Mouse (Mus musculus) intestine, embryonic 15.5 days (tissue): Measurements from ENCODE around the gene Fam171a2. TPM values are rescaled to one million over a fixed set of nuclear protein-coding genes. Genes with fewer than 3 reads are reported as not detected.
A peak's percentile ranks its signal among the peaks of the same experiment; 100 is the strongest.

ENCODE experiments used
- ATAC-seq: fragments of 200-750 bp; cut with Nextera tagmentation; 2 replicates; pipeline ENCODE4 v1.8.0; 2017; ENCODE audit warnings: moderate TSS enrichment, moderate library complexity
- H3K27ac ChIP-seq: fragments of 300-500 bp; sonication (generic); 2 replicates; pipeline ENCODE4 v1.5.1; 2015; ENCODE audit warnings: mild to moderate bottlenecking, inconsistent platforms
- H3K27me3 ChIP-seq: fragments of 300-500 bp; sonication (generic); replicated peaks from 2 replicates; pipeline ENCODE4 v1.6.1; 2015; ENCODE audit warnings: inconsistent platforms
- H3K36me3 ChIP-seq: fragments of 300-500 bp; sonication (generic); 2 replicates; pipeline ENCODE4 v1.6.1; 2015; ENCODE audit warnings: inconsistent platforms
- H3K4me1 ChIP-seq: fragments of 300-500 bp; sonication (generic); replicated peaks from 2 replicates; pipeline ENCODE4 v1.6.1; 2015; ENCODE audit warnings: inconsistent platforms
- H3K4me2 ChIP-seq: fragments of 300-500 bp; sonication (generic); replicated peaks from 2 replicates; pipeline ENCODE4 v1.6.1; 2015; ENCODE audit warnings: mild to moderate bottlenecking, inconsistent platforms
- H3K4me3 ChIP-seq: fragments of 300-500 bp; sonication (generic); replicated peaks from 2 replicates; pipeline ENCODE4 v1.5.1; 2015; ENCODE audit warnings: inconsistent platforms
- H3K9ac ChIP-seq: fragments of 300-500 bp; sonication (generic); 2 replicates; pipeline ENCODE4 v1.6.1; 2015; ENCODE audit warnings: inconsistent platforms
- H3K9me3 ChIP-seq: fragments of 300-500 bp; sonication (generic); 2 replicates; pipeline ENCODE4 v1.6.1; 2016; ENCODE audit warnings: inconsistent platforms
- WGBS: fragments of 180-500 bp; shearing (Covaris S2); methylation state at CpG from one replicate; pipeline ENCODE4 v1.1.7; 2015; 5-methylcytosine and 5-hydroxymethylcytosine counted together
- polyA plus RNA-seq: library from polyadenylated mRNA; unstranded; fragments of >200 nt; fragmentation: Nextera tagmentation; extraction: Ambion mirVana; gene quantifications from 2 replicates; pipeline ENCODE4 v1.2.1, GENCODE M21; 2015

Fam171a2 gene
- polyA plus RNA-seq, 1 experiment from 2014 or later: 3.2 TPM

DNA sequence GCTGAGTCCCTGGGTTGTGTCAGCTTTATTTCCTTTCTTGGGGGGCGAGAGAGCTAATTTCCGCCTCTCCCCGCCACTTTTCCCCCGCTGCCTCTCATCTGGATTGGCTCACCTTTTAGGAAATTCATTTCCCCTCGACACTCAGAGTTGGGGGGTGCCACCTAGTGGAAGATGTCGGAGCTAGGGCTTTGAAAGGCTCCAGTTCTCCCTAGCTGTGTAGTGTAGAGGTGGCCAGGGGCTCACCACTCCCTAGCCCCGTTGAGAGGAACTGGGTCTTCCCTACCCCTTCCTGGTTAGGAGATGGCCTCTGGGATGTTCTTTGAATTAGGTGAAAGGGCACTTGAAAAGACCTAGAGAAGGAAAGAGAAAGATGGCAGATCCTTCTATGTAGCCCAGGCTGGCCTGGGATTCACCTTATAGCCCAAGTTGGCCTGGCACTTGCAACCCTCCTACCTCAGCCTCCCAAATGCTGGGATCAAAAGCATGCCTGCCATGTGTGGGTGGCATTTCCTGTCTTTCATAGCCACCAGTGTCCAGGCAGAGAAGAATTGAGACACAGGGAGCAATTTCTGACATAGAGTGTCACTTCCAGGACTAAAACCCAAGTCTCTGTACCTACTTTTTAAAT is 16.4 kb downstream of the Fam171a2 start:
- peak overlapping the region; percentile 74 for H3K4me3 ChIP-seq
- H3K27me3 ChIP-seq: no peaks in the 10 kb centered on the region
- peaks cover 15% of the 10 kb centered on the region; the same call in 1 of the 2 replicates for H3K36me3 ChIP-seq
- WGBS: 0% methylated on average over 7 of the region's 7 CpGs
- peak overlapping the region; percentile 64 for H3K9ac ChIP-seq
- H3K4me2 ChIP-seq: peak overlapping the region; percentile 87
- peaks cover 11% of the 10 kb centered on the region for H3K4me1 ChIP-seq
- H3K27ac ChIP-seq: peak overlapping the region; percentile 88
- no peaks in the 10 kb centered on the region for H3K9me3 ChIP-seq
- peak; percentile 32; the same call in 1 of the 2 replicates for ATAC-seq

- peak within 1 kb of the TSS; percentile 87 for H3K4me2 ChIP-seq
- H3K27ac ChIP-seq: peak within 1 kb of the TSS; percentile 88
- H3K27me3 ChIP-seq: no peaks in the 10 kb centered on the region
- WGBS: 0% methylated on average over 29 of the region's 29 CpGs
- peak within 1 kb of the TSS; percentile 74 for H3K4me3 ChIP-seq
- peaks cover 11% of the 10 kb centered on the region for H3K4me1 ChIP-seq
- no peaks in the 10 kb centered on the region for H3K9me3 ChIP-seq
- peak; percentile 94 for ATAC-seq
- peaks cover 8% of the 10 kb centered on the region; the same call in 1 of the 2 replicates for H3K36me3 ChIP-seq
- H3K9ac ChIP-seq: peak within 1 kb of the TSS; percentile 64
Measured at GRCm38 (mm10) chr11:102430121-102431017, 17.1 kb downstream of the Fam171a2 start, which contains the start of gene Grn. Gene Grn (plus strand): TSS chr11:102430315.

DNA sequence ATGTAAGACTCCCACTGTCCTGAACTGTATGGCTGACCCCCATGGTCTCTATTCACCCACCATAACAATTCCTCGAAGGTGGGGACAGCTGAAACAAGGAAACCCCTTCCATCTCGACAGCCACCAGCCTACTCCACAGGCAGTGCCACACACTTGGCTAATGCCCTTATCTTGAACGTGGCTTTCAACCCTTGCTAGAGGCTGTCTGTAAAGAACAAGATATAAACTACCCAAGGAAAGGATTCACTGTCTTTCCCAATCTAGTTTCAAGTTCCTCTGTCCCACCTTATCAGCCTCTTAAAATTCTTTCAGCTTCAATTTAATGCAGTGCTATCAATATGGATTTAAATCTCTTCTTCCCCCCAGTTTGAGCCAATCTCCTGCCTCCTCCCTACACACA is 17.9 kb downstream of the Fam171a2 start:
- Histone ChIP-seq H3K4me1 (peaks cover 11% of the 10 kb centered on the region), H3K27ac (no peak overlapping the region)
- ATAC-seq: no peak

DNA sequence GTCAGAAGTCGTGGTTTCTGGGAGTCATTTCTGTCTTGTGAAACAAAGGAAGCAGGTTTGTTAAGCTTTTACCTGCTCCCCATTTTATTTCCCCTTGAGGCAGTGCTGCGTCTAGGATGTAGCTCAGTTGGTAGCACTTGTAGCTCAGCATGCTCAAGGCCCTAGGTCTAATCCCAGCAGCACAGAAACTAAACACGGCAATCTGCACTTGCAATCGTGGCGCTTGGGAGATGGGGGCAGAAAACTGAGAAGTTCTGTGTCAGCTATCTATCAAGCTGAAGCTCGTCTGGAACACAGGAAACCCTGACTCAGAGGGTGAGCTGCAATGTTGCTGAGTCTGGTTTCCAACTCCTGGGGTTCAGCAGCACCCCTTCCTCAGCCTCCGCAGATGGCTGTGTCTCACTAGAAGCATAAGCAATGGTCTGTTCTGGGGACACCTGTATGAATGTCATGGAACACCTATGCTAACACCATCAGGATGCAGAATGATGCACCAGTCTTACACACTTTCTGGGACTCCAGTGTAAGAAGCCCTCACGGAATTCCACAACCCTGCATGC is 18.4 kb downstream of the Fam171a2 start:
- no peak overlapping the region for H3K4me3 ChIP-seq
- peaks cover 11% of the 10 kb centered on the region for H3K4me1 ChIP-seq
- peak overlapping the region; percentile 87 for H3K4me2 ChIP-seq
- H3K9me3 ChIP-seq: no peaks in the 10 kb centered on the region
- H3K27ac ChIP-seq: no peak overlapping the region
- no peaks in the 10 kb centered on the region for H3K27me3 ChIP-seq
- H3K36me3 ChIP-seq: no peaks in the 10 kb centered on the region
- no peak for ATAC-seq
- peak overlapping the region; percentile 60; the same call in 1 of the 2 replicates for H3K9ac ChIP-seq
- WGBS: 65% methylated on average over 8 of the region's 8 CpGs

More for the DNA sequence above, 17.9 kb downstream of the Fam171a2 start:
- 44% methylated on average over 3 of the region's 3 CpGs for WGBS
- Histone ChIP-seq H3K9ac (peak overlapping the region; percentile 60), H3K36me3 (0 out of 2 replicates have a peak, but pooled peaks cover under 1% of the 10 kb centered on the region), H3K4me2 (peak overlapping the region; percentile 87), H3K4me3 (peak overlapping the region; percentile 74), H3K27me3 (no peaks in the 10 kb centered on the region), H3K9me3 (no peaks in the 10 kb centered on the region)

GRCm38 (mm10) chr11:102425555-102426316 is 21.7 kb downstream of the Fam171a2 start:
- Histone ChIP-seq H3K27ac (no peak overlapping the region), H3K4me2 (no peak overlapping the region)
- WGBS: 81% methylated on average over 8 of the region's 8 CpGs

DNA sequence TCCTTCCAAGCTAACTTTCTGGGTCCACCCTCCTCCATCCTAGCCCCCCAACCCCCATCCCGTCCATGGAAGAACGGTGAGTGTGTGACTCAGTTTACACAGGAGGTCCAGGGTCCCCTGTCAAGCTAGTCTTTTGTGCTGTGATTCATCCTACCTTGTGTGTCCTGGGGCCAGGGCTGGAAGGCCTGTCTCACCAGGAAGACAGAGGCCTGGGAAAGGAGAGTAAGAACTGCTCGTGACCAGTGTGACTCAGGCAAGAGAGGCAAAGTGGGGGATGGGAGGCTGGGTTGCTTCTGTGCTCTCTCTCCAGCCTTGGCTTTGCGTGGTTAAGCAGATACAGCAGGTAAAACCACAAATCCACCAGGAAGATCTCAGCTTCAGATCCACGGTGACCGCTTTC is 22.8 kb downstream of the Fam171a2 start:
- ATAC-seq: no peak
- Histone ChIP-seq H3K27ac (no peak overlapping the region), H3K9ac (no peak overlapping the region), H3K36me3 (no peaks in the 10 kb centered on the region), H3K9me3 (no peaks in the 10 kb centered on the region), H3K4me2 (no peak overlapping the region), H3K4me3 (no peak overlapping the region), H3K27me3 (no peaks in the 10 kb centered on the region), H3K4me1 (peaks cover 5% of the 10 kb centered on the region; the same call in 1 of the 2 replicates)
- WGBS: 70% methylated on average over 6 of the region's 6 CpGs

More at GRCm38 (mm10) chr11:102425555-102426316, 21.7 kb downstream of the Fam171a2 start:
- Histone ChIP-seq H3K36me3 (no peaks in the 10 kb centered on the region), H3K4me3 (no peak overlapping the region), H3K9ac (no peak overlapping the region), H3K9me3 (no peaks in the 10 kb centered on the region), H3K4me1 (peaks cover 7% of the 10 kb centered on the region; the same call in 1 of the 2 replicates), H3K27me3 (no peaks in the 10 kb centered on the region)
- ATAC-seq: no peak

GRCm38 (mm10) chr11:102421559-102421958 is 25.9 kb downstream of the Fam171a2 start:
- no peaks in the 10 kb centered on the region for H3K4me1 ChIP-seq
- WGBS: 51% methylated on average over 8 of the region's 8 CpGs
- ATAC-seq: no peak

DNA sequence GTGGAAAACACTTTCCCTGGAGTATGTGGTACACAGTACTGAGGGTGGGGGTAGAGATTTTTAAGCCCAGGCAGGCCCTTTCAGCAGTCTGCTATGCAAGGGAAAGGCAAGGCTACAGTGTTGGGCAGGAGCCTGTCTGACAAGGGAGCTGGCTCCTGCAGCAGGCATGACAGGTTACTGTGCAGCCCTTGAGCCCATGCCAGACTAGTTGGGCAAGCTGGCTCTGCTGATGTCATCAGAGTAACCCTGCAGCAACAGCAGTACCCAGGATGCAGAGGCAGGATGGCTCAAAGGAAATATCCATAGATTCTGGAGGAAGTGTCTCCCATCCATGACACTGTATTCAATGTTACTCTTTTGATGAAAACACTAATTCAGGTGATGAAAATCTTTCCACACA is 28.6 kb downstream of the Fam171a2 start:
- H3K4me2 ChIP-seq: no peak overlapping the region
- H3K27ac ChIP-seq: no peak overlapping the region
- H3K4me1 ChIP-seq: no peaks in the 10 kb centered on the region
- no peaks in the 10 kb centered on the region for H3K9me3 ChIP-seq
- H3K9ac ChIP-seq: no peak overlapping the region
- H3K4me3 ChIP-seq: no peak overlapping the region
- no peaks in the 10 kb centered on the region for H3K36me3 ChIP-seq
- ATAC-seq: no peak
- no peaks in the 10 kb centered on the region for H3K27me3 ChIP-seq

More at GRCm38 (mm10) chr11:102421559-102421958, 25.9 kb downstream of the Fam171a2 start:
- Histone ChIP-seq H3K9me3 (no peaks in the 10 kb centered on the region), H3K4me2 (no peak overlapping the region), H3K27ac (no peak overlapping the region), H3K9ac (no peak overlapping the region), H3K4me3 (no peak overlapping the region), H3K27me3 (no peaks in the 10 kb centered on the region), H3K36me3 (no peaks in the 10 kb centered on the region)

- no peak for ATAC-seq
- Histone ChIP-seq H3K4me1 (no peaks in the 10 kb centered on the region), H3K27ac (no peak overlapping the region), H3K4me3 (no peak overlapping the region), H3K9ac (no peak overlapping the region), H3K36me3 (no peaks in the 10 kb centered on the region), H3K9me3 (no peaks in the 10 kb centered on the region), H3K27me3 (no peaks in the 10 kb centered on the region), H3K4me2 (no peak overlapping the region)
- 74% methylated on average over 1 of the region's 1 CpGs for WGBS
Measured at GRCm38 (mm10) chr11:102417160-102417559, 30.3 kb downstream of the Fam171a2 start.

- no peak for ATAC-seq
- 66% methylated on average over 10 of the region's 10 CpGs for WGBS
- Histone ChIP-seq H3K36me3 (no peaks in the 10 kb centered on the region), H3K4me2 (no peak overlapping the region), H3K4me3 (no peak overlapping the region), H3K4me1 (no peaks in the 10 kb centered on the region; the same call in 1 of the 2 replicates), H3K9ac (no peak overlapping the region), H3K27ac (no peak overlapping the region), H3K9me3 (no peaks in the 10 kb centered on the region), H3K27me3 (no peaks in the 10 kb centered on the region)
Measured at GRCm38 (mm10) chr11:102415034-102415802, 32.3 kb downstream of the Fam171a2 start.

- H3K9ac ChIP-seq: no peak overlapping the region
- H3K27me3 ChIP-seq: no peaks in the 10 kb centered on the region
- no peak overlapping the region for H3K27ac ChIP-seq
- H3K4me2 ChIP-seq: no peak overlapping the region
- WGBS: 80% methylated on average over 8 of the region's 8 CpGs
- no peaks in the 10 kb centered on the region for H3K36me3 ChIP-seq
- no peak overlapping the region for H3K4me3 ChIP-seq
- peaks cover 4% of the 10 kb centered on the region; the same call in 1 of the 2 replicates for H3K4me1 ChIP-seq
- H3K9me3 ChIP-seq: no peaks in the 10 kb centered on the region
- ATAC-seq: no peak
Measured at GRCm38 (mm10) chr11:102413059-102413458, 34.4 kb downstream of the Fam171a2 start.
